ENCODE assay signal across 10 mouse cellular contexts in the genomic region with DNA sequence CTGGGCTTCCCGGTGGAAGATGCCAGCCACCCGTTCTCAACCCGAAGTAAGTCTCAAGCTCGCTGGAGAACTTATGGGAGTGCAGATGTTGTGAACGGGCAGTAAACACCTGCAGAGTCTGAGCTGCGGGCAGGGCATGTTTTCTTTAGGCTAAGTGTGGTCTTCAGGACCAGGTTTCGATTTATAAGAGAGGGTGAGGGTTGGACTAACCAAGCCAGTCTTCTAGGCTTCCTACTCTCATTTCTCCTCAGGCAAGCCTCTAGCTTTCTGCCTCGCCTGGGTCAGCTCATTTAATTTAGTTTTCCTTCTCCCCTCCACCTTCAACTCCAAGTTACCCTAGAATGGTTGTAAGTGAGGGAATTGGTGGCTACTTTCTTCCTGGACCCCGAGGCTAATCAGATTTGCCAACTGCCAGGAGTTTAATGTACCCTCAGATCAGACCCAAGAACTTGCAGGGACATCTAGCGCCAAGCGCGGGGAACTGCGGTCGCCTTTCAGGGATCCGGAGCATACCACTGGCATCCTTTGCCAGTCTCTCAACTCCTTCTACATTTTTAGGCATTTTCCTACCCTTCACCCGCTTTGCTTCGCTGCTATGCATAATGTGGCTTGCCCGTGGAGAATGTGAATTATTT. TPM values are rescaled to one million over a fixed set of nuclear protein-coding genes. Genes with fewer than 3 reads are reported as not detected.
DNase-seq lines count a peak whose midpoint lies in the region; ATAC-seq and TF ChIP-seq lines count a peak whose summit lies in the region.
"Had no signal": no experiment of that assay in that cellular context is flagged by ENCODE, and none has a peak within 500 bp of the region (broad histone marks: within the 10 kb centered on the region; RNA-seq: fewer than 3 reads in every experiment).

No protein-coding gene starts in this region.

- no peak overlapping the region for H3K27ac ChIP-seq in lung, postnatal 0 days (ENCODE audit: low read length)

- no peak overlapping the region for H3K4me2 ChIP-seq in lung, postnatal 0 days (replicated peaks; ENCODE audit: low read depth, low read length)

- WGBS in lung, postnatal 0 days, result 4% methylated on average over 18 of the region's 18 CpGs

- no peak overlapping the region for H3K9ac ChIP-seq in lung, postnatal 0 days (replicated peaks; ENCODE audit: low read depth)

- H3K4me3 ChIP-seq in lung, postnatal 0 days (ENCODE audit: low read depth, low read length), result no peak overlapping the region

- ATAC-seq in lung, postnatal 0 days, result no peak

- no peaks in the 10 kb centered on the region for H3K36me3 ChIP-seq in lung, postnatal 0 days (ENCODE audit: insufficient read depth, low read length)

- DNase-seq in heart, postnatal 4 days, result peak; percentile 62
- DNase-seq in heart, adult 8-10 months (ENCODE audit: low spot score), result no peak
- DNase-seq in 416B (ENCODE audit: low read depth) (peak; percentile 76), ZHBTc4 (ENCODE audit: low read depth, low spot score) (peak; percentile 62)
- peak; percentile 74 for DNase-seq in kidney, adult 18-20 months
- DNase-seq in lung, postnatal 0 days (ENCODE audit: low spot score), result peak; percentile 58
- peak; percentile 74 for DNase-seq in right cerebral cortex, postnatal 4 days
- DNase-seq in cerebellum, adult 8-10 months, result no peak

- TF ChIP-seq CTCF in lung, postnatal 0 days (IDR thresholded peaks at IDR 0.05), result peak; percentile 79

- peaks cover 86% of the 10 kb centered on the region for H3K27me3 ChIP-seq in lung, postnatal 0 days (replicated peaks; ENCODE audit: insufficient read depth, low read length)

- H3K4me1 ChIP-seq in lung, postnatal 0 days (ENCODE audit: insufficient read depth, low read depth, low read length), result no peaks in the 10 kb centered on the region; the same call in 1 of the 2 replicates

- H3K9me3 ChIP-seq in lung, postnatal 0 days (ENCODE audit: low read length), result no peaks in the 10 kb centered on the region

- TF ChIP-seq EP300 in lung, postnatal 0 days (IDR thresholded peaks at IDR 0.05), result no peak

RNA-seq across cellular contexts. Expression of gene Evx2, which starts 4.1 kb away (rescaled TPM):
- not detected for total RNA-seq in heart, postnatal 4 days (2021)
- total RNA-seq in heart, adult 8-10 months (2022), result not detected
- not detected in 2 replicates for polyA plus RNA-seq in lung, postnatal 0 days (2015; fragmentation: Nextera tagmentation; extraction: Ambion mirVana)
- total RNA-seq: heart, postnatal 14 days; neutrophil, adult 5-6 weeks had no signal

RNA-seq across cellular contexts. Expression of gene Hoxd13, which starts 4.7 kb away (rescaled TPM):
- not detected for total RNA-seq in heart, postnatal 4 days (2021)
- total RNA-seq in heart, adult 8-10 months (2022), result not detected
- not detected in 2 replicates for polyA plus RNA-seq in lung, postnatal 0 days (2015; fragmentation: Nextera tagmentation; extraction: Ambion mirVana)
- total RNA-seq: heart, postnatal 14 days; neutrophil, adult 5-6 weeks had no signal

RNA-seq across cellular contexts. Expression of gene Hoxd12, which starts 11.4 kb away (rescaled TPM):
- total RNA-seq in heart, postnatal 4 days (2021), result not detected
- total RNA-seq in heart, adult 8-10 months (2022), result not detected
- polyA plus RNA-seq in lung, postnatal 0 days (2015; fragmentation: Nextera tagmentation; extraction: Ambion mirVana), result not detected in 2 replicates
- total RNA-seq: heart, postnatal 14 days; neutrophil, adult 5-6 weeks had no signal

RNA-seq across cellular contexts. Expression of gene Hoxd11, which starts 15.9 kb away (rescaled TPM):
- not detected for total RNA-seq in heart, postnatal 4 days (2021)
- not detected for total RNA-seq in heart, adult 8-10 months (2022)
- polyA plus RNA-seq in lung, postnatal 0 days (2015; fragmentation: Nextera tagmentation; extraction: Ambion mirVana), result not detected in 2 replicates
- total RNA-seq: heart, postnatal 14 days; neutrophil, adult 5-6 weeks had no signal

RNA-seq across cellular contexts. Expression of gene Hoxd10, which starts 28.3 kb away (rescaled TPM):
- total RNA-seq in heart, postnatal 4 days (2021), result not detected
- total RNA-seq in heart, adult 8-10 months (2022), result under 1 TPM in 1 of 4 experiments, not detected in 3; 0.12 TPM
- polyA plus RNA-seq in lung, postnatal 0 days (2015; fragmentation: Nextera tagmentation; extraction: Ambion mirVana), result 0.20 TPM in 1 of 2 replicates, not detected in the other
- total RNA-seq: neutrophil, adult 5-6 weeks had no signal

Comparison
In these comparisons a context has a peak if more than half of its experiments do, and no peak if none do; other contexts are left out.
1. DNase-seq: peak in heart, postnatal 4 days (single experiment), 416B (single experiment), ZHBTc4 (single experiment), kidney, adult 18-20 months (single experiment), lung, postnatal 0 days (single experiment) and right cerebral cortex, postnatal 4 days (single experiment); none in heart, adult 8-10 months (single experiment) and cerebellum, adult 8-10 months (single experiment).